Mouse (Mus musculus) embryonic facial prominence, embryonic 15.5 days (tissue): Measurements from ENCODE around the gene Herpud2. TPM values are rescaled to one million over a fixed set of nuclear protein-coding genes. Genes with fewer than 3 reads are reported as not detected.

Source experiments
- ATAC-seq: fragments of 200-750 bp; cut with Nextera tagmentation; 2 replicates; pipeline ENCODE4 v1.8.0; 2017; ENCODE audit warnings: low read depth, moderate TSS enrichment; ENCODE audit not compliant: insufficient number of reproducible peaks, low FRiP score, low TSS enrichment
- H3K27ac ChIP-seq: fragments of 300-500 bp; sonication (generic); replicated peaks from 2 replicates; pipeline ENCODE4 v1.5.1; 2015; ENCODE audit warnings: mild to moderate bottlenecking, inconsistent platforms
- H3K27me3 ChIP-seq: fragments of 300-500 bp; sonication (generic); 2 replicates; pipeline ENCODE4 v1.6.1; 2015; ENCODE audit warnings: inconsistent platforms
- H3K36me3 ChIP-seq: fragments of 300-500 bp; sonication (generic); 2 replicates; pipeline ENCODE4 v1.6.1; 2015; ENCODE audit warnings: mild to moderate bottlenecking, inconsistent platforms
- H3K4me1 ChIP-seq: fragments of 300-500 bp; sonication (generic); 2 replicates; pipeline ENCODE4 v1.6.1; 2015; ENCODE audit warnings: inconsistent platforms
- H3K4me2 ChIP-seq: fragments of 300-500 bp; sonication (generic); replicated peaks from 2 replicates; pipeline ENCODE4 v1.6.1; 2015; ENCODE audit warnings: mild to moderate bottlenecking, inconsistent platforms
- H3K4me3 ChIP-seq: fragments of 300-500 bp; sonication (generic); replicated peaks from 2 replicates; pipeline ENCODE4 v1.5.1; 2015; ENCODE audit warnings: mild to moderate bottlenecking, inconsistent platforms
- H3K9ac ChIP-seq: fragments of 300-500 bp; sonication (generic); 2 replicates; pipeline ENCODE4 v1.6.1; 2015; ENCODE audit warnings: inconsistent platforms
- H3K9me3 ChIP-seq: fragments of 300-500 bp; sonication (generic); replicated peaks from 2 replicates; pipeline ENCODE4 v1.6.1; 2016; ENCODE audit warnings: inconsistent platforms
- WGBS: fragments of 180-500 bp; shearing (Covaris S2); methylation state at CpG from one replicate; pipeline ENCODE4 v1.1.7; 2015; 5-methylcytosine and 5-hydroxymethylcytosine counted together
- polyA plus RNA-seq: library from polyadenylated mRNA; unstranded; fragments of >200 nt; fragmentation: Nextera tagmentation; extraction: Ambion mirVana; gene quantifications from 2 replicates; pipeline ENCODE4 v1.2.1, GENCODE M21; 2015

Herpud2 gene
- polyA plus RNA-seq, 1 experiment from 2014 or later: 37.8 TPM

DNA sequence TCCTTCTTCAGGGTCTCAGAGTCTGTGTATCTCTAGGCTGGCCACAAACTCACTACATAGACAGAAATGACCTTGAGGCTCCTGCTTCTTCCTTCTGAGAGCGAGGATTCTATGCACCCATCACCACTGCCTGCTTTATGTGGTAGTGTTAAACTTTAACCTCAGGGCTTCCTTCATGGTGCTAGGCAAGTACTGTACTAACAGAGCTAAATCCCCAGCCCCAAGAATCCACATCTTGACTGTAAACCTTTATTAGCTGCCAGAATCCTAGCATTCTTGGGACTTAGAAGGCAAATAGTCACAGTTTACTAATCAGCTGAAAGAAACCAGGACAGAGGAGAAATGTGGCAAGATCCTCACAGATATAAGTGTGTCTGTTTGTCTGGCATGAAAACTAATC lies 60.8 kb downstream of the Herpud2 start:
- no peaks in the 10 kb centered on the region for H3K9me3 ChIP-seq
- H3K9ac ChIP-seq: no peak overlapping the region
- no peak overlapping the region for H3K4me2 ChIP-seq
- no peaks in the 10 kb centered on the region for H3K36me3 ChIP-seq
- no peaks in the 10 kb centered on the region for H3K27me3 ChIP-seq
- ATAC-seq: no peak
- no peak overlapping the region for H3K4me3 ChIP-seq
- 42% methylated on average over 1 of the region's 1 CpGs for WGBS
- H3K4me1 ChIP-seq: no peaks in the 10 kb centered on the region
- no peak overlapping the region for H3K27ac ChIP-seq

DNA sequence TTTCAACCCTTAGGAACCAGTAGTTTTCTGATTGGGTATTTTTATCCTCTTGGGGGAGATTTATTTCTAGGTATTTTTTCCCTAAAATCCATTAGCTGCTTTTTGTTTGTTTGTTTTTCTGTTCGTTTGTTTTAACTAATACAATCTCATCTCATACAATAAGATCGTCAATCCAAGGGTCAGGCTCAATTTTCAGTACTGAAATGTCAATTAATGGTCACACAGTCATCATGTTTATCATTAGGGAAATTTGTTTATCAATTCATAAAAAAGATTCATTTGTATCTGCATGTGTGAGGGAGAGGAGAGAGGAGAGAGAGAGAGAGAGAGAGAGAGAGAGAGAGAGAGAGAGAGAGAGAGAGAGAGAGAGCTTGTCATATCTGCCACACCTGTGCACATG lies 62.5 kb downstream of the Herpud2 start, which contains the start of gene Gm10181:
Gene Gm10181, plus strand, starts transcription at position 301 of the 400 bp plus-strand sequence.
- no peak within 1 kb of the TSS for H3K4me3 ChIP-seq
- ATAC-seq: no peak
- H3K27me3 ChIP-seq: no peaks in the 10 kb centered on the region
- no peaks in the 10 kb centered on the region for H3K36me3 ChIP-seq
- no peak within 1 kb of the TSS for H3K9ac ChIP-seq
- WGBS: 76% methylated on average over 2 of the region's 2 CpGs
- no peak within 1 kb of the TSS for H3K4me2 ChIP-seq
- H3K27ac ChIP-seq: no peak within 1 kb of the TSS
- H3K9me3 ChIP-seq: no peaks in the 10 kb centered on the region
- H3K4me1 ChIP-seq: no peaks in the 10 kb centered on the region

DNA sequence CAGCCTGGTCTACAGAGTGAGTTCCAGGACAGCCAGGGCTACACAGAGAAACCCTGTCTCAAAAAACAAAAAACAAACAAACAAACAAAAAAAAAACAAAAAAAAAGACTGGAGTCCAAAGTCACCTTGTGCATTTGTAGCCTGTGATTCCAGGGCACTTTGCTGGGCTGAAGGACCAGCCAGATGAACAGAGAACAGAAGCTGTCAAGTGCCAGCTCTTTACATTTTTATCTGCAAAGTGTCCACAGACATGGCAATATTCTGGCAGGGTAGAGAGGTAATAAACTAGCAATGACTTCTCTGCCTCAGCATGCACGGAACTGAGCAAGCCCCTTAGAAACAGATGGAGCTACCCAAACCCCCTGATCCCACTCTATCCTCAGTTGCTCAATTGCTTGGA lies 75.1 kb downstream of the Herpud2 start:
- H3K4me1 ChIP-seq: no peaks in the 10 kb centered on the region
- no peak overlapping the region for H3K27ac ChIP-seq
- H3K27me3 ChIP-seq: no peaks in the 10 kb centered on the region
- 94% methylated on average over 1 of the region's 1 CpGs for WGBS
- ATAC-seq: no peak
- no peaks in the 10 kb centered on the region for H3K9me3 ChIP-seq
- H3K36me3 ChIP-seq: no peaks in the 10 kb centered on the region
- no peak overlapping the region for H3K9ac ChIP-seq
- H3K4me2 ChIP-seq: no peak overlapping the region
- no peak overlapping the region for H3K4me3 ChIP-seq

DNA sequence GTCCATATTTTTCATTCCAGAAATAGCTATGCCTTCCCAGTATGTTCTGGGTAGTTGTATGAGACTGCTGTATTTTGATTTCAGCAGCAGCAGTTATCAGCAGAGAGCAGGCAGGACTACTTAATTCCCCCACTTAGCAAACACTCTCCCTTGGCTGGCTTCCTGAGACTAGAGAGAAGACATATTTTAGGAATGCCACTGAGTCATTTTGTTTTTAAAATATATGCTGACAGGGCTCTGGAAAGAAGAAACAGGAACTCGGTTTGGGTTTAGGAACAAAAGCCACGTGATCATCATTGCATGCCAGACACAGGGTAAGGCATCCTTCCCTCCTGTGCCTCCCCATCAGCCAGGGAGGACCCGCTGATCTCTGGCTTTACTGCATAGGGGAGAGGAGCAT lies 75.6 kb downstream of the Herpud2 start:
- WGBS: 46% methylated on average over 3 of the region's 3 CpGs
- Histone ChIP-seq H3K27me3 (no peaks in the 10 kb centered on the region), H3K4me1 (no peaks in the 10 kb centered on the region), H3K27ac (no peak overlapping the region), H3K9me3 (no peaks in the 10 kb centered on the region), H3K36me3 (no peaks in the 10 kb centered on the region), H3K4me3 (no peak overlapping the region), H3K4me2 (no peak overlapping the region), H3K9ac (no peak overlapping the region)
- no peak for ATAC-seq

DNA sequence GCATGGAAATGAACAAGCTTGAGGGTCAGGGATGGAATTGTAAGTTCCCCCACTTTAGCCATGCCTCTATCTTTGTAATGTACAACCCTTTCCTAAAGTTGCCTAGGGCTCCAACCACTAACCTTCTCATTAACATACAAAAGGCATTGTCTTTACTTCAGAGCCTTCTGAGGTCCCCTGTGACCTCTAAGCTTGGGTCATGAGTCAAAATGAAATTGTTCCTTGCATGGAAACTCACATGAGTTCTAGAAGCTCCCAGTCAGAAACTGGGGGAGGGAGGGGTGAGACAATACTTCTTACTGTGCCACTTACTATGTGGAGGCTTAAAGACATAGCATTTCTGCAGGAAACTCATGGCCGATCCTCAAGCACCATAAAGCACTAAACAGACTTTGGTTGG lies 79.0 kb downstream of the Herpud2 start:
- Histone ChIP-seq H3K4me1 (no peaks in the 10 kb centered on the region), H3K27ac (no peak overlapping the region), H3K4me2 (no peak overlapping the region), H3K9me3 (no peaks in the 10 kb centered on the region), H3K36me3 (no peaks in the 10 kb centered on the region), H3K9ac (no peak overlapping the region), H3K4me3 (no peak overlapping the region), H3K27me3 (no peaks in the 10 kb centered on the region)
- ATAC-seq: no peak
- 77% methylated on average over 1 of the region's 1 CpGs for WGBS

DNA sequence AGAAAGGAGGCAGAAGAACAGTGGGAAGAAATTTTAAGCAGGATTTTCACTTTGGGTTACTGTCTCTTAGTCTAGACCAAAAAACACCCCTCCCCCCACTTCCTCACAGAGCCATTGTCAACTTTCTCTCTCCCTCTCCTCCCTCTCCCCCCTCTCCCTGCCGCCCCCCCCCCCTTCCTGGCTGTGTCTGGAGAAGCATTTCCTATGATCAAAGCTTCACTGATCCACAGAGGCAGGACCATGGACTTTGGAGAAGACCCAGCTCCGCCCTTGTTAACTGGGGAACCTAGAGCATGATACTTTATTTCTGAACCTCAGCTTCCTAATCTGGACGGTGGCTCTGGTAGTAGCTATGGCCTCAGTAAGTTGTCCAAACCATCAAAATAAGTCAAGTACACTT lies 92.9 kb downstream of the Herpud2 start:
- Histone ChIP-seq H3K9me3 (no peaks in the 10 kb centered on the region), H3K4me1 (no peaks in the 10 kb centered on the region), H3K27me3 (no peaks in the 10 kb centered on the region), H3K9ac (no peak overlapping the region), H3K4me3 (no peak overlapping the region), H3K4me2 (no peak overlapping the region), H3K36me3 (no peaks in the 10 kb centered on the region), H3K27ac (no peak overlapping the region)
- WGBS: 39% methylated on average over 2 of the region's 3 CpGs
- ATAC-seq: no peak

Other genes starting within 250 kb of the Herpud2 start
- not detected in 2 replicates for gene Gm10181, start 62.4 kb downstream of the Herpud2 start, polyA plus RNA-seq
- gene Sept7, start 100.6 kb upstream of the Herpud2 start, polyA plus RNA-seq: 272 and 276 TPM in 2 replicates